Mouse (Mus musculus): Measurements from ENCODE around the gene Masp2. TPM values are rescaled to one million over a fixed set of nuclear protein-coding genes. Genes with fewer than 3 reads are reported as not detected.

Masp2 gene
- polyA plus RNA-seq (2012): 0.04 and 0.07 TPM in 2 replicates

GRCm38 (mm10) chr4:148602357-148603120 is at the start of gene Masp2:
Masp2 (plus strand) TSS chr4:148602554.

GRCm38 (mm10) chr4:148558297-148559000 is 43.9 kb upstream of the Masp2 start, which contains the start of gene Exosc10:
Exosc10 (plus strand) TSS chr4:148558429.

GRCm38 (mm10) chr4:148591171-148591630 is 11.2 kb upstream of the Masp2 start, which contains the start of gene Srm:
Srm (plus strand) TSS chr4:148591503.

GRCm38 (mm10) chr4:148626623-148627185 is 24.4 kb downstream of the Masp2 start, which contains the start of gene Tardbp:
Tardbp (minus strand) TSS chr4:148627019.

GRCm38 (mm10) chr4:148643291-148644156 is 41.2 kb downstream of the Masp2 start, which contains the start of gene Gm572:
Gm572 (plus strand) TSS chr4:148643317.

Other genes starting within 250 kb of the Masp2 start
- gene Ubiad1, start 157.8 kb upstream of the Masp2 start, polyA plus RNA-seq (2012): 3.4 and 4.4 TPM in 2 replicates
- gene Mtor, start 153.9 kb upstream of the Masp2 start, polyA plus RNA-seq (2012): 10.7 and 13.2 TPM in 2 replicates
- gene Angptl7, start 102.1 kb upstream of the Masp2 start, polyA plus RNA-seq (2012): not detected in 2 replicates
- 47.5 and 57.7 TPM in 2 replicates for gene Exosc10, start 44.1 kb upstream of the Masp2 start, polyA plus RNA-seq (2012)
- 342 and 344 TPM in 2 replicates for gene Srm, start 11.1 kb upstream of the Masp2 start, polyA plus RNA-seq (2012)
- gene Tardbp, start 24.5 kb downstream of the Masp2 start, polyA plus RNA-seq (2012): 29.0 and 37.6 TPM in 2 replicates
- 0.12 TPM in 1 of 2 replicates, not detected in the other for gene Gm572, start 40.8 kb downstream of the Masp2 start, polyA plus RNA-seq (2012)
- 16.8 and 17.0 TPM in 2 replicates for gene Casz1, start 201.9 kb downstream of the Masp2 start, polyA plus RNA-seq (2012)